In genomic region chr11:60293683-60294629, GRCm38 (mm10) we compare ENCODE assay signal across 8 mouse cellular contexts. TPM values are rescaled to one million over a fixed set of nuclear protein-coding genes. Genes with fewer than 3 reads are reported as not detected.
DNase-seq lines count a peak whose midpoint lies in the region; ATAC-seq and TF ChIP-seq lines count a peak whose summit lies in the region.

No protein-coding gene starts in this region.

- in situ Hi-C loops in ES-E14 (cut with MboI; ENCODE audit: low sequenced_read_pairs in 2 of 2, unreplicated experiment in 2 of 2): no loop called here

- no peaks in the 10 kb centered on the region for H3K9me3 ChIP-seq in ES-E14 (ENCODE audit: control insufficient read depth, insufficient read depth, low read depth, low read length)
- no peaks in the 10 kb centered on the region for H3K9me3 ChIP-seq in liver, postnatal 0 days (ENCODE audit: low read length)

- TF ChIP-seq EP300 in liver, postnatal 0 days (IDR thresholded peaks at IDR 0.05; ENCODE audit: low read depth): no peak

- no peak for DNase-seq in frontal cortex, postnatal 14 days (ENCODE audit: low spot score in 2 of 2)
- peak; percentile 46 for DNase-seq in ES-E14 (ENCODE audit: low read depth, low spot score)
- DNase-seq in forelimb bud, embryonic 11.5 days (ENCODE audit: low read depth, low spot score): peak; percentile 64
- no peak for DNase-seq in liver, postnatal 0 days
- no peak for DNase-seq in gastrocnemius, adult 18-20 months (ENCODE audit: low spot score)
- no peak for DNase-seq in heart, postnatal 4 days
- no peak for DNase-seq in gastrocnemius, postnatal 25 days

- peak; percentile 55 for ATAC-seq in frontal cortex, adult (ENCODE audit: low TSS enrichment)
- no peak for ATAC-seq in liver, postnatal 0 days

- 78% methylated on average over 6 of the region's 6 CpGs for WGBS in liver, postnatal 0 days (ENCODE audit: insufficient replicate concordance)

- no peaks in the 10 kb centered on the region for H3K27me3 ChIP-seq in liver, postnatal 0 days (ENCODE audit: insufficient read depth, low read length)

- no peak overlapping the region for H3K9ac ChIP-seq in ES-E14 (ENCODE audit: insufficient read depth, low read depth, low read length, poor library complexity, severe bottlenecking)
- 0 out of 2 replicates have a peak overlapping the region, but pooled peaks have one; percentile 16 for H3K9ac ChIP-seq in liver, postnatal 0 days (replicated peaks)

- no peak overlapping the region for H3K4me3 ChIP-seq in ES-E14 (ENCODE audit: insufficient read depth in 1 of 2, low read depth in 1 of 2, low read length in 2 of 2, poor library complexity in 1 of 2, severe bottlenecking in 1 of 2)
- H3K4me3 ChIP-seq in liver, postnatal 0 days (ENCODE audit: low read depth, low read length): no peak overlapping the region

- TF ChIP-seq CTCF in liver, postnatal 0 days (IDR thresholded peaks at IDR 0.05; ENCODE audit: low read depth): no peak

- H3K36me3 ChIP-seq in ES-E14 (ENCODE audit: control insufficient read depth, insufficient read depth, low read length, poor library complexity, severe bottlenecking): peaks cover 2% of the 10 kb centered on the region; the same call in 1 of the 2 replicates
- no peaks in the 10 kb centered on the region for H3K36me3 ChIP-seq in liver, postnatal 0 days (replicated peaks; ENCODE audit: insufficient read depth, low read length)

- peaks cover 0 to 14% of the 10 kb centered on the region in 2 experiments; a peak in 2 of 4 replicates for H3K4me1 ChIP-seq in ES-E14 (ENCODE audit: control insufficient read depth in 2 of 2, insufficient read depth in 2 of 2, low read length in 2 of 2, poor library complexity in 1 of 2)
- H3K4me1 ChIP-seq in liver, postnatal 0 days (ENCODE audit: insufficient read depth): no peaks in the 10 kb centered on the region; the same call in 1 of the 2 replicates

- peak overlapping the region; percentile 11; the same call in 1 of the 2 replicates for H3K4me2 ChIP-seq in liver, postnatal 0 days (ENCODE audit: low read depth, low read length)

- H3K27ac ChIP-seq in ES-E14 (ENCODE audit: insufficient read depth, low read depth, low read length, poor library complexity, severe bottlenecking): 0 out of 2 replicates have a peak overlapping the region, but pooled peaks have one; percentile 15
- H3K27ac ChIP-seq in liver, postnatal 0 days (ENCODE audit: low read depth): peak overlapping the region; percentile 13; the same call in 1 of the 2 replicates

TF ChIP-seq in ES-E14, 5 proteins besides CTCF, POLR2A, EP300 and RAD21:
- TF ChIP-seq CHD2 (IDR thresholded peaks at IDR 0.05; ENCODE audit: low read depth, low read length) (no peak), HCFC1 (IDR thresholded peaks at IDR 0.05; ENCODE audit: borderline replicate concordance, insufficient read depth, low read length) (no peak), MAFK (IDR thresholded peaks at IDR 0.05; ENCODE audit: insufficient read depth, low read depth, low read length) (no peak), ZC3H11A (IDR thresholded peaks at IDR 0.05; ENCODE audit: borderline replicate concordance, low read depth, low read length) (no peak), ZNF384 (IDR thresholded peaks at IDR 0.05; ENCODE audit: low read depth, low read length) (no peak)

RNA-seq across cellular contexts. Expression of gene Tom1l2, which starts 58.7 kb away (rescaled TPM):
- total RNA-seq in ES-E14 (2012; rRNA removed): 9.3 and 10.4 TPM in 2 replicates
- 3.0 and 3.6 TPM in 2 replicates for polyA plus RNA-seq in liver, postnatal 0 days (2015; fragmentation: Nextera tagmentation; extraction: Ambion mirVana)
- total RNA-seq in gastrocnemius, adult 18-20 months (2021): 10 to 100 TPM; 61.5 to 67.2 TPM
- total RNA-seq in heart, postnatal 4 days (2021): 10 to 100 TPM; 83.2 to 85.0 TPM
- 10 to 100 TPM; 45.8 to 54.3 TPM for total RNA-seq in gastrocnemius, postnatal 25 days (2021)

RNA-seq across cellular contexts. Expression of gene Drc3, which starts 59.2 kb away (rescaled TPM):
- 1.9 and 2.0 TPM in 2 replicates for total RNA-seq in ES-E14 (2012; rRNA removed)
- 0.54 and 0.56 TPM in 2 replicates for polyA plus RNA-seq in liver, postnatal 0 days (2015; fragmentation: Nextera tagmentation; extraction: Ambion mirVana)
- 1 to 10 TPM; 1.0 to 1.4 TPM for total RNA-seq in gastrocnemius, adult 18-20 months (2021)
- total RNA-seq in heart, postnatal 4 days (2021): 1 to 10 TPM; 1.8 to 2.4 TPM
- under 1 TPM; 0.59 to 0.86 TPM for total RNA-seq in gastrocnemius, postnatal 25 days (2021)

Comparison
In these comparisons a context has a peak if more than half of its experiments do, and no peak if none do; other contexts are left out.
1. DNase-seq: peak in ES-E14 (single experiment) and forelimb bud, embryonic 11.5 days (single experiment); none in frontal cortex, postnatal 14 days (0 of 2), liver, postnatal 0 days (single experiment), gastrocnemius, adult 18-20 months (single experiment), heart, postnatal 4 days (single experiment) and gastrocnemius, postnatal 25 days (single experiment).